Mouse (Mus musculus) MEL (cell line): ENCODE results near the gene Pfdn6. TPM values are rescaled to one million over a fixed set of nuclear protein-coding genes. Genes with fewer than 3 reads are reported as not detected.

Source experiments
- DNase-seq: peaks from one replicate; pipeline ENCODE4 v3.0.0; 2011; ENCODE audit warnings: low read depth, low spot score
- H3K27ac ChIP-seq: 2 replicates; pipeline ENCODE4 v1.5.1; 2012; ENCODE audit warnings: low read depth, mild to moderate bottlenecking, control low read depth, low read length, moderate library complexity; ENCODE audit not compliant: control insufficient read depth
- H3K27me3 ChIP-seq, 2 experiments: fragments of 150-350 bp in 1 of 2; sonication (generic) in 1 of 2; 2 replicates each; pipeline ENCODE4 v1.6.1; 2012; ENCODE audit warnings: low read length in 2 of 2, mild to moderate bottlenecking in 2 of 2, improper control_type of control experiment in 1 of 2, moderate library complexity in 1 of 2; ENCODE audit not compliant: insufficient read depth in 2 of 2, control insufficient read depth in 1 of 2
- H3K36me3 ChIP-seq, 2 experiments: 2 replicates each; pipeline ENCODE4 v1.6.1; 2012 to 2014; ENCODE audit warnings: low read length in 2 of 2, improper control_type of control experiment in 1 of 2, inconsistent platforms in 1 of 2, mild to moderate bottlenecking in 1 of 2; ENCODE audit not compliant: insufficient read depth in 2 of 2, control insufficient read depth in 1 of 2
- H3K4me1 ChIP-seq, 2 experiments: fragments of 150-350 bp in 1 of 2; sonication (generic) in 1 of 2; 2 replicates each; pipeline ENCODE4 v1.6.1; 2012; ENCODE audit warnings: low read length in 2 of 2, improper control_type of control experiment in 1 of 2, mild to moderate bottlenecking in 1 of 2; ENCODE audit not compliant: insufficient read depth in 2 of 2, control insufficient read depth in 1 of 2
- H3K4me3 ChIP-seq, 2 experiments: fragments of 150-350 bp in 1 of 2; sonication (generic) in 1 of 2; 2 replicates each; pipeline ENCODE4 v1.5.1; 2012; ENCODE audit warnings: low read depth in 2 of 2, low read length in 2 of 2, mild to moderate bottlenecking in 2 of 2, moderate library complexity in 2 of 2, control low read depth in 1 of 2, improper control_type of control experiment in 1 of 2; ENCODE audit not compliant: control insufficient read depth in 1 of 2, insufficient read depth in 1 of 2
- H3K79me2 ChIP-seq: 2 replicates; pipeline ENCODE4 v1.6.1; 2012; ENCODE audit warnings: mild to moderate bottlenecking, low read length, moderate library complexity; ENCODE audit not compliant: control insufficient read depth, poor library complexity, insufficient read depth
- H3K9ac ChIP-seq: 2 replicates; pipeline ENCODE4 v1.6.1; 2012; ENCODE audit warnings: low read depth, mild to moderate bottlenecking, control low read depth, low read length, moderate library complexity; ENCODE audit not compliant: control insufficient read depth, poor library complexity, severe bottlenecking
- H3K9me3 ChIP-seq: fragments of 150-350 bp; sonication (generic); replicated peaks from 2 replicates; pipeline ENCODE4 v1.6.1; 2012; ENCODE audit warnings: mild to moderate bottlenecking, low read length, improper control_type of control experiment, moderate library complexity; ENCODE audit not compliant: insufficient read depth
- BHLHE40 ChIP-seq: IDR thresholded peaks from 2 replicates; pipeline ENCODE4 v1.6.1; 2012; ENCODE audit warnings: low read depth, mild to moderate bottlenecking, inconsistent platforms, low read length, improper control_type of control experiment, borderline replicate concordance
- CHD2 ChIP-seq: IDR thresholded peaks from 2 replicates; pipeline ENCODE4 v1.6.1; 2011; ENCODE audit warnings: low read length, improper control_type of control experiment
- CTCF ChIP-seq, 3 experiments: IDR thresholded peaks in 2 of 3; conservative IDR thresholded peaks in 1 of 3; 2 replicates each; pipeline ENCODE4 v1.5.1; 2011 to 2012; ENCODE audit warnings: low read length in 3 of 3, low read depth in 2 of 3, mild to moderate bottlenecking in 2 of 3, improper control_type of control experiment in 1 of 3, inconsistent platforms in 1 of 3, mixed read lengths in 1 of 3, moderate library complexity in 1 of 3; ENCODE audit not compliant: control insufficient read depth in 1 of 3, insufficient read depth in 1 of 3, poor library complexity in 1 of 3, severe bottlenecking in 1 of 3
- E2F4 ChIP-seq: IDR thresholded peaks from 2 replicates; pipeline ENCODE4 v1.6.1; 2011; ENCODE audit warnings: low read depth, low read length, improper control_type of control experiment, borderline replicate concordance
- ELF1 ChIP-seq: IDR thresholded peaks from 2 replicates; pipeline ENCODE4 v1.6.1; 2014; ENCODE audit warnings: low read depth, mild to moderate bottlenecking, inconsistent platforms, low read length, improper control_type of control experiment, moderate library complexity
- GABPA ChIP-seq: IDR thresholded peaks from 2 replicates; pipeline ENCODE4 v1.6.1; 2012; ENCODE audit warnings: low read depth, mild to moderate bottlenecking, inconsistent platforms, low read length, improper control_type of control experiment, moderate library complexity
- GATA1 ChIP-seq: IDR thresholded peaks from 2 replicates; pipeline ENCODE4 v1.6.1; 2011; ENCODE audit warnings: low read depth, low read length, improper control_type of control experiment
- HCFC1 ChIP-seq: IDR thresholded peaks from 2 replicates; pipeline ENCODE4 v1.6.1; 2012; ENCODE audit warnings: low read depth, mild to moderate bottlenecking, inconsistent platforms, low read length, improper control_type of control experiment, moderate library complexity
- KAT2A ChIP-seq: conservative IDR thresholded peaks from 2 replicates; pipeline ENCODE4 v1.6.1; 2012; ENCODE audit warnings: low read depth, low read length, improper control_type of control experiment, inconsistent platforms
- MAFK ChIP-seq: IDR thresholded peaks from 2 replicates; pipeline ENCODE4 v1.6.1; 2011; ENCODE audit warnings: low read depth, mild to moderate bottlenecking, low read length, improper control_type of control experiment, borderline replicate concordance
- MAZ ChIP-seq: IDR thresholded peaks from 2 replicates; pipeline ENCODE4 v1.6.1; 2012; ENCODE audit warnings: low read depth, mild to moderate bottlenecking, inconsistent platforms, low read length, improper control_type of control experiment
- MYB ChIP-seq: IDR thresholded peaks from 2 replicates; pipeline ENCODE4 v1.6.1; 2011; ENCODE audit warnings: mild to moderate bottlenecking, low read depth, low read length, improper control_type of control experiment
- POLR2A ChIP-seq, 2 experiments: IDR thresholded peaks; 2 replicates each; pipeline ENCODE4 v1.6.1; 2011 to 2012; ENCODE audit warnings: low read length in 2 of 2, mild to moderate bottlenecking in 2 of 2, control low read depth in 1 of 2, improper control_type of control experiment in 1 of 2, low read depth in 1 of 2, moderate library complexity in 1 of 2; ENCODE audit not compliant: control insufficient read depth in 1 of 2, insufficient read depth in 1 of 2, poor library complexity in 1 of 2
- POLR2AphosphoS2 ChIP-seq: IDR thresholded peaks from 2 replicates; pipeline ENCODE4 v1.6.1; 2011; ENCODE audit warnings: low read length, improper control_type of control experiment
- POLR2AphosphoS5 ChIP-seq: IDR thresholded peaks from 2 replicates; pipeline ENCODE4 v1.6.1; 2012; ENCODE audit warnings: low read depth, borderline replicate concordance, mild to moderate bottlenecking, inconsistent platforms, low read length, moderate library complexity, mixed read lengths
- RAD21 ChIP-seq: IDR thresholded peaks from 2 replicates; pipeline ENCODE4 v1.6.1; 2011; ENCODE audit warnings: mild to moderate bottlenecking, low read depth, low read length, improper control_type of control experiment
- RCOR1 ChIP-seq: IDR thresholded peaks from 2 replicates; pipeline ENCODE4 v1.6.1; 2012; ENCODE audit warnings: low read depth, mild to moderate bottlenecking, inconsistent platforms, low read length, improper control_type of control experiment
- SIN3A ChIP-seq: IDR thresholded peaks from 2 replicates; pipeline ENCODE4 v1.6.1; 2012; ENCODE audit warnings: low read length, improper control_type of control experiment, inconsistent platforms
- SMC3 ChIP-seq: IDR thresholded peaks from 2 replicates; pipeline ENCODE4 v1.6.1; 2011; ENCODE audit warnings: low read depth, low read length, improper control_type of control experiment
- TAL1 ChIP-seq: IDR thresholded peaks from 2 replicates; pipeline ENCODE4 v1.6.1; 2012; ENCODE audit warnings: mild to moderate bottlenecking, inconsistent platforms, low read length, moderate library complexity, mixed read lengths
- TBP ChIP-seq: IDR thresholded peaks from 2 replicates; pipeline ENCODE4 v1.8.0; 2011; ENCODE audit warnings: low read depth, low read length, improper control_type of control experiment
- TCF12 ChIP-seq: IDR thresholded peaks from 2 replicates; pipeline ENCODE4 v1.6.1; 2014; ENCODE audit warnings: low read depth, mild to moderate bottlenecking, inconsistent platforms, low read length, improper control_type of control experiment, moderate library complexity
- UBTF ChIP-seq: IDR thresholded peaks from 2 replicates; pipeline ENCODE4 v1.6.1; 2012; ENCODE audit warnings: low read depth, mild to moderate bottlenecking, inconsistent platforms, low read length, improper control_type of control experiment, moderate library complexity, borderline replicate concordance; ENCODE audit not compliant: insufficient read depth
- USF1 ChIP-seq: IDR thresholded peaks from 2 replicates; pipeline ENCODE4 v1.6.1; 2014; ENCODE audit warnings: low read depth, mild to moderate bottlenecking, inconsistent platforms, low read length, improper control_type of control experiment, moderate library complexity
- ZNF384 ChIP-seq: IDR thresholded peaks from 2 replicates; pipeline ENCODE4 v1.6.1; 2012; ENCODE audit warnings: low read depth, mild to moderate bottlenecking, inconsistent platforms, low read length, improper control_type of control experiment
- polyA plus RNA-seq, 2 experiments: library from polyadenylated mRNA; stranded (reverse) in 1 of 2; unstranded in 1 of 2; fragments of >175 nt in 1 of 2; fragments of >200 nt in 1 of 2; gene quantifications; 2 replicates each; pipeline versions ENCODE4 v1.2.1 to v1.2.4; 2012; ENCODE audit warnings: low replicate concordance in 2 of 2, low read depth in 1 of 2; ENCODE audit not compliant: insufficient read length in 2 of 2, insufficient read depth in 1 of 2, missing spikeins in 1 of 2
- total RNA-seq: library from RNA; depleted of rRNA; stranded (reverse); fragments of 300-350 nt; gene quantifications from 2 replicates; pipeline ENCODE4 v1.2.3, GENCODE M21; 2012

Gene Pfdn6
- total and polyA plus RNA-seq, 3 experiments = 222 to 239 TPM; not detected in 1

DNA sequence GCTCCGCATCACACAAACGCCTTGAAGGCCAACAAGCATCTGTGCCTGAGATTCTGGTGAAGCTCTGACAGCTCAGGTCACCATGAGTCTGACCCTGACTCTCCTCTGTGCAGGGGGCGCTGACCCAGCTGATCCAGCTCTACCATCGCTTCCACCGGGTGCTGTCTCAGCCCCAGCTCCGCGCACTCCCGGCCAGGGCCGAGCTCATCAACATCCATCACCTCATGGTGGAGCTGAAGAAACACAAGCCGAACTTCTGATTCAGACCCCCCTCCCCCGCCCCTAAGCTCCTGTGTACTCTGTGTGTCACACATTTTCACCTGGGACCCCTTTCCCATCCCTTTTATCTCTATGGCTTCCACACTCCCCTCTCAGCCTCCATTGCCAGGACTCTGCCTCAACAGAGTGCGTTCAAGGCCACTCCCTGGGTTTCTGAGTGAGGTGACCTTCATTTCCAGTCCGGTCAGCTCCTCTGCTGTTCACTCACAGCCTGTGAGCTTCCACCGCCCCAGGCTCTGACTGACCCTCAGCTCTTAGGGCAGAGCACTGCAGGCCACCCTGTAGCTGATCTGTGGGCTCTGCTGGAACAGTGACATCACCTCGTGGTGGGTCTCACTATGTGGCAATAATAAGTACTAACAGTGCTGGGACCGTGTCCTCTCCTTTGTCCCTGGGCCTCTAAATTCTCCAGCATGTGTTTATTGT, 25.9 kb upstream of the Pfdn6 start:
- no peak overlapping the region for H3K9ac ChIP-seq
- DNase-seq = no peak
- TF ChIP-seq TBP (no peak), ZNF384 (no peak), MAZ (no peak), E2F4 (no peak), MAFK (no peak), USF1 (no peak), UBTF (no peak), MYB (no peak), RCOR1 (no peak), RAD21 (no peak), POLR2AphosphoS5 (no peak), POLR2A (IDR thresholded peaks at IDR 0.05; ENCODE audit: control insufficient read depth in 1 of 2, insufficient read depth in 1 of 2, low read depth in 1 of 2, low read length in 2 of 2, poor library complexity in 1 of 2) (no peak), GATA1 (no peak), BHLHE40 (no peak), POLR2AphosphoS2 (no peak), SIN3A (no peak)
- TF ChIP-seq, all 39 proteins: peak for 0
- H3K4me3 ChIP-seq = no peak overlapping the region
- no peaks in the 10 kb centered on the region for H3K79me2 ChIP-seq
- H3K4me1 ChIP-seq = no peaks in the 10 kb centered on the region
- no peak overlapping the region for H3K27ac ChIP-seq
- no peaks in the 10 kb centered on the region for H3K9me3 ChIP-seq
- H3K36me3 ChIP-seq = no peaks in the 10 kb centered on the region
- H3K27me3 ChIP-seq = no peaks in the 10 kb centered on the region

DNA sequence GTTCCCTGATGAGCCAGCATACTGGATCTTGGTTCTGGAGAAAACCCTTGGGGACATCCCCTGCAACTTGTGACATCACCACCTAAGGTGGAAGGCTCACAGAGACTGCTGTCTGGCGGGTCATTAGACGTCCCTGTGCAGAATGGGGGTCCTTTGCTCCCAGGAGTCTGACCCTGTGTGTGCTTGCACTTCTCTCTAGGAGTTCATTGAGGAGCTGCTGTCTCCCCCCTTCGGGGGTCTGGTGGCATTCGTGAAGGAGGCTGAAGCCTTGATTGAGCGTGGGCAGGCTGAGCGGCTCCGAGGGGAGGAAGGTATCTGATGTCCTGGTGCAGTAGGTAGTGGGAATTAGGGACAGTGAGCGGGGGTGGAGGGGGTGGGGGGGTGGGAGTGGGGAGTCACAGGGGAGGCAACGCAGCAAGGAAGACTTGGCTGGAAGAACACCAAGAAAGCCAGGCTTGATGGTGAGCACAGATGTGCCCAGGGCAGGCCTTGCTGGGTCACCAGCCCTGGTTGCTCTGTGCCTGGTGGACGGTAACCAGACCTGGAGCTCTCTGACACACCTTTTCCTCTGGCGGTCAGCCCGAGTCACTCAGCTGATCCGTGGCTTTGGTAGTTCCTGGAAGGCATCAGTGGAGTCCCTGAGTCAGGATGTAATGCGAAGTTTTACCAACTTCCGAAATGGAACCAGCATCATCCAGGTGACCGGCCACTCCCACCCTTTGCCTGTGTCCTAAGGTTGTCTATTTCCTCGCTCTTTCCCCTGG, 25.1 kb upstream of the Pfdn6 start:
- Histone ChIP-seq H3K4me3 (no peak overlapping the region), H3K27ac (no peak overlapping the region), H3K79me2 (no peaks in the 10 kb centered on the region), H3K9ac (no peak overlapping the region), H3K27me3 (no peaks in the 10 kb centered on the region), H3K4me1 (no peaks in the 10 kb centered on the region), H3K9me3 (no peaks in the 10 kb centered on the region), H3K36me3 (no peaks in the 10 kb centered on the region; a peak in 1 of 4 replicates)
- no peak for DNase-seq
- TF ChIP-seq TCF12 (no peak), SMC3 (no peak), E2F4 (no peak), POLR2A (IDR thresholded peaks at IDR 0.05; ENCODE audit: control insufficient read depth in 1 of 2, insufficient read depth in 1 of 2, low read depth in 1 of 2, low read length in 2 of 2, poor library complexity in 1 of 2) (no peak), RAD21 (no peak), KAT2A (no peak), HCFC1 (no peak), RCOR1 (no peak), TAL1 (no peak), MAZ (no peak), GATA1 (no peak), ELF1 (no peak), BHLHE40 (no peak), CTCF (IDR thresholded peaks at IDR 0.05 in 2 of 3, conservative IDR thresholded peaks at IDR 0.05 in 1 of 3; ENCODE audit: control insufficient read depth in 1 of 3, insufficient read depth in 1 of 3, low read depth in 2 of 3, low read length in 3 of 3, poor library complexity in 1 of 3, severe bottlenecking in 1 of 3) (no peak), CHD2 (no peak), USF1 (no peak), SIN3A (no peak), GABPA (no peak)
